In the genomic region with DNA sequence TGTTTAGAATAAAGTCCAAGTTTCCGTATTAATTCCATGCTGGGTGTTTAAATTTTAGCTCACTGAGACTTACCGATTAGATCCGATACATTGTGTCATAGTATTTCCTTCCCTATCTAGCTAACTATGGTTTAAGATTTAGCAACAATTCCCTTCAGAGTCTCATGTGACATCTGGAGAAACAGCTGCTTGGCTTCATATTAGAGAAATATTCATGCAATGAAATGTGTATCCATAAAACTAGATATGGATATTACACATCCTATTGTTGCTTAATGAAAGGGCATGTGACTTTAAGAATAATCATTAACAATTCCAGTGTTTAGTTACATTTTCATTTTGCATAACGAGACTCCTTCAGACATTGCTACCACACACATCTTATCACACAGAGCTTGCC, we compare ENCODE assay signal across 25 mouse cellular contexts.
"Had no signal": no experiment of that assay in that cellular context is flagged by ENCODE, and none has a peak within 500 bp of the region (broad histone marks: within the 10 kb centered on the region; RNA-seq: fewer than 3 reads in every experiment).

No protein-coding gene starts in this region.

- H3K4me3 ChIP-seq: heart, adult 2 months; heart, embryonic 13.5 days; heart, embryonic 15.5 days; hindbrain, embryonic 13.5 days; hindbrain, embryonic 15.5 days; kidney, embryonic 15.5 days; limb, embryonic 13.5 days; limb, embryonic 15.5 days had no signal

- H3K27me3 ChIP-seq: heart, embryonic 13.5 days; heart, embryonic 15.5 days; hindbrain, embryonic 13.5 days; hindbrain, embryonic 15.5 days; kidney, embryonic 15.5 days; limb, embryonic 13.5 days; limb, embryonic 15.5 days had no signal

- H3K27ac ChIP-seq: heart, adult 2 months; heart, embryonic 13.5 days; heart, embryonic 15.5 days; hindbrain, embryonic 13.5 days; hindbrain, embryonic 15.5 days; hindbrain, postnatal 0 days; kidney, embryonic 15.5 days; kidney, postnatal 0 days; limb, embryonic 13.5 days; limb, embryonic 15.5 days had no signal

- H3K36me3 ChIP-seq: heart, embryonic 13.5 days; heart, embryonic 15.5 days; hindbrain, embryonic 13.5 days; hindbrain, embryonic 15.5 days; kidney, embryonic 15.5 days; limb, embryonic 13.5 days; limb, embryonic 15.5 days had no signal

- ATAC-seq: forebrain, postnatal 0 days; hindbrain, postnatal 0 days had no signal

- H3K4me1 ChIP-seq: heart, embryonic 15.5 days; hindbrain, embryonic 13.5 days; kidney, embryonic 15.5 days; limb, embryonic 13.5 days; limb, embryonic 15.5 days had no signal

- H3K9ac ChIP-seq: forebrain, postnatal 0 days; heart, embryonic 13.5 days; heart, embryonic 15.5 days; hindbrain, embryonic 13.5 days; hindbrain, embryonic 15.5 days; kidney, embryonic 15.5 days; limb, embryonic 13.5 days; limb, embryonic 15.5 days had no signal

- DNase-seq: forebrain, postnatal 0 days; gastrocnemius, postnatal 14 days; gastrocnemius, postnatal 36 days; heart, adult 11 months; heart, adult 2 months; heart, postnatal 14 days; heart, postnatal 36 days; kidney, adult 11 months; kidney, adult 2 months; kidney, adult 9 months; kidney, postnatal 14 days; kidney, postnatal 36 days; layer of hippocampus, adult 9-11 months; layer of hippocampus, postnatal 36 days; left cerebral cortex, postnatal 4 days had no signal

- H3K4me2 ChIP-seq: heart, embryonic 11.5 days; heart, embryonic 13.5 days; heart, embryonic 15.5 days; hindbrain, embryonic 13.5 days; hindbrain, embryonic 15.5 days; kidney, embryonic 15.5 days; limb, embryonic 13.5 days; limb, embryonic 15.5 days had no signal

- H3K9me3 ChIP-seq: heart, embryonic 13.5 days; heart, embryonic 15.5 days; hindbrain, embryonic 13.5 days; hindbrain, embryonic 15.5 days; kidney, embryonic 15.5 days; limb, embryonic 13.5 days; limb, embryonic 15.5 days had no signal
